Mouse (Mus musculus): ENCODE measurements around the gene Rnf186.

The Rnf186 gene

GRCm38 (mm10) chr4:138966866-138967265 is at the start of gene Rnf186:
Rnf186 (plus strand) TSS chr4:138967112.
- DNase-seq, result no peak

- DNase-seq, result no peak
Measured at GRCm38 (mm10) chr4:138917282-138917681, 49.6 kb upstream of the Rnf186 start.

- DNase-seq, result no peak
Measured at GRCm38 (mm10) chr4:138921254-138922130, 45.4 kb upstream of the Rnf186 start.

- DNase-seq, result peak; percentile 93
Measured at GRCm38 (mm10) chr4:138922131-138922459, 44.8 kb upstream of the Rnf186 start.

GRCm38 (mm10) chr4:138925561-138925960 is 41.4 kb upstream of the Rnf186 start:
- no peak for DNase-seq

GRCm38 (mm10) chr4:138933862-138934261 is 33.0 kb upstream of the Rnf186 start:
- no peak for DNase-seq

- no peak for DNase-seq
Measured at GRCm38 (mm10) chr4:138934456-138935145, 32.3 kb upstream of the Rnf186 start.

- DNase-seq, result no peak
Measured at GRCm38 (mm10) chr4:138938495-138939269, 28.2 kb upstream of the Rnf186 start.

GRCm38 (mm10) chr4:138939481-138939880 is 27.4 kb upstream of the Rnf186 start:
- DNase-seq, result no peak

- DNase-seq, result no peak
Measured at GRCm38 (mm10) chr4:138941401-138941800, 25.5 kb upstream of the Rnf186 start.

- no peak for DNase-seq
Measured at GRCm38 (mm10) chr4:138941966-138942365, 24.9 kb upstream of the Rnf186 start.

GRCm38 (mm10) chr4:138943730-138944129 is 23.2 kb upstream of the Rnf186 start:
- DNase-seq, result peak; percentile 40

GRCm38 (mm10) chr4:138948257-138948656 is 18.7 kb upstream of the Rnf186 start:
- DNase-seq, result no peak

GRCm38 (mm10) chr4:138958612-138959011 is 8.3 kb upstream of the Rnf186 start:
- DNase-seq, result no peak

GRCm38 (mm10) chr4:138959120-138959519 is 7.8 kb upstream of the Rnf186 start:
- DNase-seq, result no peak

GRCm38 (mm10) chr4:138959926-138960325 is 7.0 kb upstream of the Rnf186 start:
- no peak for DNase-seq

- DNase-seq, result no peak
Measured at GRCm38 (mm10) chr4:138962719-138963118, 4.2 kb upstream of the Rnf186 start.

GRCm38 (mm10) chr4:138965871-138966270 is 1.0 kb upstream of the Rnf186 start:
- DNase-seq, result no peak

- DNase-seq, result no peak
Measured at GRCm38 (mm10) chr4:138967485-138967884, 573 bp downstream of the Rnf186 start.

GRCm38 (mm10) chr4:138968772-138969556 is 2.1 kb downstream of the Rnf186 start:
- DNase-seq, result no peak

GRCm38 (mm10) chr4:138969736-138970135 is 2.8 kb downstream of the Rnf186 start:
- DNase-seq, result no peak

GRCm38 (mm10) chr4:138971371-138971770 is 4.5 kb downstream of the Rnf186 start:
- DNase-seq, result no peak
